Mouse (Mus musculus) liver, embryonic 14.5 days (tissue): ENCODE measurements around the gene Foxo6. TPM values are rescaled to one million over a fixed set of nuclear protein-coding genes. Genes with fewer than 3 reads are reported as not detected.
A peak's percentile ranks its signal among the peaks of the same experiment; 100 is the strongest.

ENCODE experiments used
- ATAC-seq: fragments of 200-750 bp; cut with Nextera tagmentation; 2 replicates; pipeline ENCODE4 v1.8.0; 2017; ENCODE audit warnings: moderate number of reproducible peaks, mild to moderate bottlenecking, moderate library complexity; ENCODE audit not compliant: insufficient read depth
- DNase-seq, 3 experiments: peaks; one replicate each; pipeline ENCODE4 v3.0.0-alpha.2; 2012 to 2013; ENCODE audit warnings: low read depth in 3 of 3, low spot score in 3 of 3
- H3K27ac ChIP-seq: fragments of 300-500 bp; sonication (generic); 2 replicates; pipeline ENCODE4 v1.5.1; 2014; ENCODE audit warnings: moderate library complexity, mild to moderate bottlenecking, control low read depth, inconsistent platforms
- H3K27me3 ChIP-seq: fragments of 300-500 bp; sonication (generic); 2 replicates; pipeline ENCODE4 v1.6.1; 2014; ENCODE audit warnings: mild to moderate bottlenecking, low read length, moderate library complexity; ENCODE audit not compliant: control insufficient read depth, insufficient read depth
- H3K36me3 ChIP-seq: fragments of 300-500 bp; sonication (generic); replicated peaks from 2 replicates; pipeline ENCODE4 v1.6.1; 2014; ENCODE audit warnings: low read depth; ENCODE audit not compliant: control insufficient read depth, insufficient read depth
- H3K4me1 ChIP-seq, 2 experiments: fragments of 200-500 bp in 1 of 2; fragments of 300-500 bp in 1 of 2; sonication (generic) in 1 of 2; replicated peaks; 2 replicates each; pipeline ENCODE4 v1.6.1; 2012 to 2014; ENCODE audit warnings: antibody characterized with exemption in 1 of 2, inconsistent platforms in 1 of 2, low read length in 1 of 2; ENCODE audit not compliant: control insufficient read depth in 2 of 2, insufficient read depth in 2 of 2
- H3K4me2 ChIP-seq: fragments of 300-500 bp; sonication (generic); 2 replicates; pipeline ENCODE4 v1.6.1; 2014; ENCODE audit warnings: low read depth, mild to moderate bottlenecking, control low read depth, moderate library complexity
- H3K4me3 ChIP-seq, 2 experiments: fragments of 200-500 bp in 1 of 2; fragments of 300-500 bp in 1 of 2; sonication (generic) in 1 of 2; 2 replicates each; pipeline ENCODE4 v1.5.1; 2012 to 2014; ENCODE audit warnings: low read depth in 2 of 2, low read length in 2 of 2, mild to moderate bottlenecking in 2 of 2, control low read depth in 1 of 2, inconsistent platforms in 1 of 2, moderate library complexity in 1 of 2; ENCODE audit not compliant: insufficient read depth in 1 of 2
- H3K9ac ChIP-seq: fragments of 300-500 bp; sonication (generic); replicated peaks from 2 replicates; pipeline ENCODE4 v1.6.1; 2014; ENCODE audit warnings: mild to moderate bottlenecking, control low read depth, moderate library complexity
- H3K9me3 ChIP-seq: fragments of 300-500 bp; sonication (generic); 2 replicates; pipeline ENCODE4 v1.6.1; 2016; ENCODE audit warnings: low read length, mixed read lengths; ENCODE audit not compliant: control insufficient read depth
- CTCF ChIP-seq: IDR thresholded peaks from 2 replicates; pipeline ENCODE4 v1.5.1; 2016; ENCODE audit warnings: antibody characterized with exemption, low read depth, control low read depth
- EP300 ChIP-seq: IDR thresholded peaks from 2 replicates; pipeline ENCODE4 v1.6.1; 2016; ENCODE audit warnings: antibody characterized with exemption, low read depth
- WGBS: fragments of 180-500 bp; shearing (Covaris S2); extraction: QIAGEN DNeasy Blood & Tissue Kit; methylation state at CpG from one replicate; pipeline ENCODE4 v1.1.7; 2014; ENCODE audit not compliant: insufficient replicate concordance; 5-methylcytosine and 5-hydroxymethylcytosine counted together
- polyA plus RNA-seq, 2 experiments: library from polyadenylated mRNA; depleted of rRNA in 1 of 2; stranded (reverse) in 1 of 2; unstranded in 1 of 2; fragments of >200 nt; fragmentation: Nextera tagmentation in 1 of 2; extraction: Ambion mirVana in 1 of 2; gene quantifications; 2 replicates each; pipeline versions ENCODE4 v1.2.1 to v1.2.3; 2012 to 2014

The Foxo6 gene
- polyA plus RNA-seq, 2 experiments, result 0.06 TPM; not detected in 1

- DNase-seq (no peak), ATAC-seq (no peak)
- Histone ChIP-seq H3K4me1 (no peaks in the 10 kb centered on the region), H3K9me3 (no peaks in the 10 kb centered on the region), H3K27ac (no peak overlapping the region), H3K9ac (no peak overlapping the region), H3K4me2 (no peak overlapping the region), H3K4me3 (no peak overlapping the region), H3K36me3 (no peaks in the 10 kb centered on the region), H3K27me3 (no peaks in the 10 kb centered on the region)
- TF ChIP-seq EP300, result no peak
- 0 out of 2 replicates have a peak, but pooled peaks have one; percentile 3 for TF ChIP-seq CTCF
- 38% methylated on average over 7 of the region's 7 CpGs for WGBS
These were observed 12.1 kb upstream of the Foxo6 start for GRCm38 (mm10) chr4:120299287-120299686.

DNA sequence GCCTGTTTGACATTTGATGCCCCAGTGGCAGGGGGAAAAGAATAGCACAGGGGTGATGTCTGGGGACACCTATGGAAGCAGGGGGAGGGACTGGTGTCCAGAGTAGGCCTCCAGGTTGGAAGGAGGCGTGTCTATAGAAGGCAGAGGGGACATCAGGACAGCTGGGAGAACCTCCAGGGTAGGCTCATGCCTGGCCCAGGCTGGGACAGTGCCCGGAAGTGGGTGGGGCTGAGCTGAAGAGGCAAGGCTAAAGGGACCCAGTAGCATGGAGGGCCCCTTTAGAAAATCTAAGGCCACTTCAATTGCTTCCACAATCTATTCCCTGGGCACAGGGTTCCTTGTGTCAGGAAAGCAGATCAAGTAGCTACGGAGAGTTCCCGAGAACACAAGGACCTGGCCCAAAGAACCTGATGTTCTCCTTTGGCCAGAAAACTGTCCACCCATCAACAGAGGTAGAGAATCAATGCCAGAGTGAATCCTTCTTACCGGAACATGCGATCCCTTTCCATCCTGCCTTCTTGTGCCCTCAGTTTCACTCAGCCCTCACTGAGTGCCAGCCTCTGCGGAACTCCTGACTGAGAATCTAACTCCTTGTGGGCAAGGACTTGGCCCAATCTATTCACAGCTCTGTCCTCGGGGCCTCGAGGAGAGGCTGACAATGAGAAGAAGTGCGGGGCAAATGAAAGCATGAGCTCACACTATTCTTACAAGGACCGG is 4.1 kb upstream of the Foxo6 start:
- Histone ChIP-seq H3K9me3 (no peaks in the 10 kb centered on the region), H3K4me2 (no peak overlapping the region), H3K9ac (no peak overlapping the region), H3K36me3 (no peaks in the 10 kb centered on the region), H3K27ac (no peak overlapping the region), H3K4me3 (no peak overlapping the region), H3K4me1 (peaks cover 0 to 4% of the 10 kb centered on the region in 2 experiments; a peak in 2 of 4 replicates), H3K27me3 (peaks cover 19% of the 10 kb centered on the region)
- TF ChIP-seq CTCF (no peak), EP300 (no peak)
- ATAC-seq, result no peak
- DNase-seq, result no peak
- 59% methylated on average over 11 of the region's 11 CpGs for WGBS

DNA sequence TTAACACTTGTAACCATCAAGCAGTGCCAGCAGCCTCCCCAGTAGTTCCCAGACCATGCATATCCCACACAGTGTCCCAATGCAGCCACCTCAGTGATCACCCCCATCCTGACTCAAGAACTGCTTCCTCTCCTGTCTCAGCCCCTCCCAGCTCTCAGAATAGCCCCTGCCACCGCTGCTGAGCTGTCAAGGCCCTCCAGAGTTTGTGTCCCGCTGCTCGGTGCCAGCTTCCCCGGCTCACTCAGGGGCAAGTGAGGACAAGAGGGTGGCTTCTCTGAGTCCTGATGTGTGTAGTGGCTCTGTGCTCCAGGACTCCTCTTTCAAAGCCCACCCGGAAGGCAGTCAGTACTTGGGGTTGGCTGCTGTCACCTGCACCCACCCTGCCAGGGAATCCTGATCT is 3.3 kb upstream of the Foxo6 start:
- no peak for DNase-seq
- Histone ChIP-seq H3K4me3 (no peak overlapping the region), H3K27me3 (peaks cover 26% of the 10 kb centered on the region), H3K4me1 (peaks cover 0 to 4% of the 10 kb centered on the region in 2 experiments; a peak in 2 of 4 replicates), H3K9ac (no peak overlapping the region), H3K4me2 (no peak overlapping the region), H3K9me3 (no peaks in the 10 kb centered on the region), H3K27ac (no peak overlapping the region), H3K36me3 (no peaks in the 10 kb centered on the region)
- TF ChIP-seq CTCF (no peak), EP300 (no peak)
- ATAC-seq, result no peak
- 29% methylated on average over 5 of the region's 5 CpGs for WGBS

DNA sequence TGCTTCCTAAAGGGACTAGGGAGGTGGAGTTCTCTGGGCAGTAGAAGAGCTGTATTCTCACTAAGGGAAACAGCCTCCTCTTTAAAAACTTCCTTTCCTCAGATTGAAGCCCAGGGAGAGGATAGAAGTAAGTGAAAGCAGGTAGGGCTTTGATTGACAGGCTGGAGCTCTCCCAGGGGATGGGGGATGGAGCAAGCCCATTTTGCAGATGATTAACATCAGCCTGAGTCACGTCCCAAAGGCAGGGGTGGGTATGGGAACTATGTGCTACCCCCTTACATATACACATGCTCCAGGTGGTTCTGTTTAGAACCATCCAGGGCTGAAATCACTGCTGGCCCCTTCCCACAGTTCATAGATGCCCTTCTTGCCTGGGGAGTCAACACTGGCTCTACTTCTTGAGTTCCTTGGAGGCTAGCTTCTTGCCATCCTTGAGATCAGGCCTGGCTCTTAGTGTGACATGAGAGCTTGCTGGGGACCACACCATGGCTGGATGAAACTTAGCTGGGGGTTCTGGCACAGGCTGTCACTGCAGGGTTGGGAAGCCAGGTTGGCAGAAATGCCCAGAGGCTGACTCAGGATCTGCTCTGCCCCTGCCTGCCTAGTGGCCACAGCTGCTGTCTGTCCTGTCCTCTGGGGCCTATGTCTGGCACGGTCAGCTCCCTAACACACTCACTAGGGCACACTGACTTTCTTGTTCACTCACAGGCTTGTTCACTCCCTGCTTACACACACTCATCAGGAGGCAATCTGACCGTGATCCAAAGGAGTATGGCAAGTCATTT is 2.2 kb upstream of the Foxo6 start:
- Histone ChIP-seq H3K27ac (no peak overlapping the region), H3K4me1 (peaks cover 0 to 4% of the 10 kb centered on the region in 2 experiments; a peak in 2 of 4 replicates), H3K9me3 (no peaks in the 10 kb centered on the region), H3K4me3 (no peak overlapping the region), H3K27me3 (peaks cover 37% of the 10 kb centered on the region), H3K4me2 (no peak overlapping the region), H3K36me3 (no peaks in the 10 kb centered on the region), H3K9ac (no peak overlapping the region)
- ATAC-seq (no peak), DNase-seq (no peak)
- no peak for TF ChIP-seq EP300
- TF ChIP-seq CTCF, result no peak
- 47% methylated on average over 3 of the region's 3 CpGs for WGBS

- H3K27me3 ChIP-seq, result peaks cover 62% of the 10 kb centered on the region
These were observed 348 bp downstream of the Foxo6 start for GRCm38 (mm10) chr4:120286761-120287241.

More at GRCm38 (mm10) chr4:120286761-120287241, 348 bp downstream of the Foxo6 start:
- Histone ChIP-seq H3K9ac (no peak overlapping the region), H3K4me2 (peak overlapping the region; percentile 64), H3K4me3 (peak overlapping the region; percentile 36 to 52; a peak in 2 of 4 replicates), H3K36me3 (no peaks in the 10 kb centered on the region), H3K27ac (no peak overlapping the region), H3K9me3 (no peaks in the 10 kb centered on the region), H3K4me1 (peaks cover 0 to 4% of the 10 kb centered on the region in 2 experiments; a peak in 2 of 4 replicates)
- no peak for TF ChIP-seq EP300
- TF ChIP-seq CTCF, result no peak
- ATAC-seq (no peak), DNase-seq (no peak)
- under 1% methylated on average over 53 of the region's 53 CpGs for WGBS
